Mouse (Mus musculus) kidney, embryonic 16.5 days (tissue): ENCODE results near the gene Tiam2. TPM values are rescaled to one million over a fixed set of nuclear protein-coding genes. Genes with fewer than 3 reads are reported as not detected.
A peak's percentile ranks its signal among the peaks of the same experiment; 100 is the strongest.

Experiments used
- ATAC-seq: fragments of 200-750 bp; cut with Nextera tagmentation; 2 replicates; pipeline ENCODE4 v1.8.0; 2017; ENCODE audit warnings: moderate TSS enrichment; ENCODE audit not compliant: low FRiP score, low TSS enrichment
- H3K27ac ChIP-seq: fragments of 300-500 bp; sonication (generic); 2 replicates; pipeline ENCODE4 v1.5.1; 2014; ENCODE audit warnings: low read length
- H3K27me3 ChIP-seq: fragments of 300-500 bp; sonication (generic); 2 replicates; pipeline ENCODE4 v1.6.1; 2014; ENCODE audit warnings: low read length, control low read depth, mixed read lengths; ENCODE audit not compliant: insufficient read depth
- H3K36me3 ChIP-seq: fragments of 300-500 bp; sonication (generic); 2 replicates; pipeline ENCODE4 v1.6.1; 2014; ENCODE audit warnings: low read length, control low read depth, mixed read lengths; ENCODE audit not compliant: insufficient read depth
- H3K4me1 ChIP-seq: fragments of 300-500 bp; sonication (generic); 2 replicates; pipeline ENCODE4 v1.6.1; 2014; ENCODE audit warnings: low read length, control low read depth, mixed read lengths; ENCODE audit not compliant: insufficient read depth
- H3K4me2 ChIP-seq: fragments of 300-500 bp; sonication (generic); replicated peaks from 2 replicates; pipeline ENCODE4 v1.6.1; 2014; ENCODE audit warnings: low read depth, low read length
- H3K4me3 ChIP-seq: fragments of 300-500 bp; sonication (generic); 2 replicates; pipeline ENCODE4 v1.5.1; 2014; ENCODE audit warnings: mild to moderate bottlenecking, low read length
- H3K9ac ChIP-seq: fragments of 300-500 bp; sonication (generic); replicated peaks from 2 replicates; pipeline ENCODE4 v1.6.1; 2014; ENCODE audit warnings: low read length
- H3K9me3 ChIP-seq: fragments of 300-500 bp; sonication (generic); 2 replicates; pipeline ENCODE4 v1.6.1; 2016; ENCODE audit warnings: low read length, control low read depth
- WGBS: fragments of 180-500 bp; shearing (Covaris S2); extraction: QIAGEN DNeasy Blood & Tissue Kit; methylation state at CpG from one replicate; pipeline ENCODE4 v1.1.7; 2014; 5-methylcytosine and 5-hydroxymethylcytosine counted together
- polyA plus RNA-seq: library from polyadenylated mRNA; unstranded; fragments of >200 nt; fragmentation: Nextera tagmentation; extraction: Ambion mirVana; gene quantifications from 2 replicates; pipeline ENCODE4 v1.2.1, GENCODE M21; 2015

Gene Tiam2
- polyA plus RNA-seq, 1 experiment from 2014 or later, result 5.0 TPM

DNA sequence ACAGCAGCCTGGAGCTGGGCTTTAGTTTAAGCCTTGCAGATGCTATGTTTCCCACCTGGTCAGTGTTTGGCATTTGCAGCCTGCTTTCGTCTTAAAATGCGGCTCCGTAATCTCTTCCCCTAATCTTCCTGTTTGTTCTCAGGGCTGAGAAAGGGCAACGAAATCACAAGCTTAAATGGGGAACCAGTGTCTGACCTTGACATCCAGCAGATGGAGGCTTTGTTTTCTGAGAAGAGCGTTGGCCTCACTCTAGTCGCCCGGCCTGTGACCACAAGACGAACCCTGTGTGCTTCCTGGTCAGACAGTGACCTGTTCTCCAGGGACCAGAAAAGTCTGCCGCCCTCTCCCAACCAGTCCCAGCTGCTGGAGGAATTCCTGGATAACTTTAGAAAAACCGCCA is 127.6 kb downstream of the Tiam2 start:
- H3K4me1 ChIP-seq, result peaks cover 5% of the 10 kb centered on the region; the same call in 1 of the 2 replicates
- no peak for ATAC-seq
- no peak overlapping the region for H3K4me2 ChIP-seq
- 38% methylated on average over 10 of the region's 10 CpGs for WGBS
- H3K27me3 ChIP-seq, result no peaks in the 10 kb centered on the region
- H3K36me3 ChIP-seq, result no peaks in the 10 kb centered on the region
- H3K9ac ChIP-seq, result no peak overlapping the region; the same call in 1 of the 2 replicates
- H3K4me3 ChIP-seq, result no peak overlapping the region
- no peaks in the 10 kb centered on the region for H3K9me3 ChIP-seq
- no peak overlapping the region for H3K27ac ChIP-seq

DNA sequence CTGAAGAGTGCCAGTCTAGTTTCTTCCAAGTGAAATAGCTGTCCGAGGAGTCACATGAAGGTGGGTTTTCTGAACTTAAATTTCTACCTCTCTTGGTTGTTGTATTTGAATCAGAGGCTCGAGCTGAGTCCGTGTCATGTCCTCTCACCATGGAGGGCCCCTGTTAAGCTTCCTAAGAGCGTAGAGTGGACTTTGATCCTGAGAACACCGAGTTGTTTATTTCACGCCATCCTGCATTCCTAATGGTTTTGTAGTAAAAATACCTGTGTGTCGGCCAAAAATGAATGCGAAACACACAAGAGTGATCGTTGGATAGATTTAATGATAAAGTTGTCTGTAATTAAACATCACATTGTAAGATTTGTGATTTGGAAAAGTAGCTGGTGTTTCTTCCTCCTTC is 128.5 kb downstream of the Tiam2 start:
- 78% methylated on average over 9 of the region's 9 CpGs for whole genome bisulfite sequencing
- Histone ChIP-seq H3K4me2 (no peak overlapping the region), H3K4me1 (peaks cover 5% of the 10 kb centered on the region; the same call in 1 of the 2 replicates), H3K9ac (no peak overlapping the region), H3K4me3 (no peak overlapping the region), H3K36me3 (no peaks in the 10 kb centered on the region), H3K27ac (no peak overlapping the region), H3K9me3 (no peaks in the 10 kb centered on the region), H3K27me3 (no peaks in the 10 kb centered on the region)
- ATAC-seq, result no peak

DNA sequence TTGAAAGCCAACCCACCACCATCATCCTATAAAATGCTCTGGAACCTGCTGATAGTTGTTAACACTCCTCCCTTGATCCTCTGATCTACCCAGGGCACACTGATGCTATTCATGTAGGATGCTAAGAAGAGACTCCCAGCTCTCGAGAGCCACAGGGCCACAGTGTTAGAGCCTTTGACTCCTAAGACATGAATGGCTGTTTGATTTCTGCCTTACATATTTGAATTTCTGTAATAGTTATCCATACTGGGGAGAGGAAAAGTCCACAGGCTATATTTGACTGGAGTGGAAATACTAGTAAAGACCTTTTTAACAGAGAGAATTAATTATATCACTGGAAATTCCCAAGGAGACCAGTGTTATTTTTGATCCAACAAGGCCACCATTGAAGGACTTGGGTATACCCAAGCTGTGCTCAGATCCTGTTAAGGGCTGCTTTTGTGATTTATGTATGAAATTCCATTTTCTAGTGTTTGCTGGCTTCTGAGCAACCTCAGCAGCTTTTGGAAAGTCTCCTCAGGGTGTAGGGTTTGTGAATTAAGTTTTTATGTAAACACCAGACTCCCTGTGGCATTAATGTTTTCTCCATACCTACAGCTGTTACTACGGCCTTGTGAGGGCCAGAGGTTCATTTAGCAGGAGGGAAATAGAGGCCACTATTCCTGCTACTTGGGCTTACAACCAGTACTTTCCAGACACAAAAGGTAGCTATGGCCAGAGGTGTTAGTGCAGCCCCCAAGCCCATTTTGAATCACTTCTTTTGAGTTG is 131.7 kb downstream of the Tiam2 start:
- 63% methylated on average over 2 of the region's 2 CpGs for WGBS
- Histone ChIP-seq H3K9me3 (no peaks in the 10 kb centered on the region), H3K27ac (no peak overlapping the region), H3K36me3 (no peaks in the 10 kb centered on the region), H3K4me3 (no peak overlapping the region), H3K9ac (no peak overlapping the region), H3K4me2 (no peak overlapping the region), H3K4me1 (peaks cover 5% of the 10 kb centered on the region; the same call in 1 of the 2 replicates), H3K27me3 (no peaks in the 10 kb centered on the region)
- ATAC-seq, result no peak

DNA sequence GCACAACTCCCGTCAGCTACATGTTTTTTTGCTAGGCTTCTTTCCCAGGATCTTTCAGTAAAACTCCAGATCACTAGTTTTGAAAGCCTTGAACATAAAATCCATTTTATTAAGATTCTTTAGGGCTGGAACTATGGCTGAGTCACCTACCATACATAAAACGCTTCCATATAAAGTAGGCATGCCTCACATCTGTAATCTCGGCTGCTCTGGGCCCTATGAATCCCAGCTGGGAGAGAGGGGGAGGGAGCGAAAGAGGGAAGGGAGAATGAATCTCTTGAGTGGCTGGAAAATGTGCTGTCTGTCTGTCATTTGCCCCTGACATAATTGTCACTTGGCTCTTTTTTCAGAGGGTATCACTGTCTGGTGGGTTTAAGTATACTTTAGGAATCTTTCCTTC is 139.5 kb downstream of the Tiam2 start:
- no peak overlapping the region for H3K27ac ChIP-seq
- no peak overlapping the region for H3K9ac ChIP-seq
- no peaks in the 10 kb centered on the region for H3K4me1 ChIP-seq
- H3K27me3 ChIP-seq, result no peaks in the 10 kb centered on the region
- no peak overlapping the region for H3K4me2 ChIP-seq
- WGBS, result 72% methylated on average over 4 of the region's 4 CpGs
- ATAC-seq, result no peak
- no peak overlapping the region for H3K4me3 ChIP-seq
- no peaks in the 10 kb centered on the region for H3K36me3 ChIP-seq
- H3K9me3 ChIP-seq, result no peaks in the 10 kb centered on the region

DNA sequence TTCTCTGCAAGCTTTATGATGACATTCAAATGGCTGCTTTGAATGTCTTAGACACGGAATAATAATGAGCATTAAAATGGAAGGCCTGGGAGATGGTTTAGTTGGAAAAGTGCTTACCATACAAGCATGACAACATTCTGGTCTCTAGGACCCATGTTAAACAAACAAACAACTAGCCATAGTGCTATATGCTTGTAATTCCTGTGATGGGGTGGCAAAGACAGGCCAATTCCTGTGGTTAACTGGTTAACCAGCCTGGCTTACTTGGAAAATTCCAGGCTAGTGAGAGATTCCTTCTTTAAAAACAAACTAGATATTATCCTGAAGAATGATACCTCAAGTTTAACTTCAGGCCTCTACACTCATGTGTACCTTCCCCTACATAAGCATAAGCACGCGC is 140.3 kb downstream of the Tiam2 start:
- Histone ChIP-seq H3K27ac (no peak overlapping the region), H3K36me3 (no peaks in the 10 kb centered on the region), H3K9ac (no peak overlapping the region), H3K4me1 (no peaks in the 10 kb centered on the region), H3K27me3 (no peaks in the 10 kb centered on the region), H3K4me2 (no peak overlapping the region), H3K9me3 (no peaks in the 10 kb centered on the region), H3K4me3 (no peak overlapping the region)
- WGBS, result 95% methylated on average over 3 of the region's 3 CpGs
- ATAC-seq, result no peak

DNA sequence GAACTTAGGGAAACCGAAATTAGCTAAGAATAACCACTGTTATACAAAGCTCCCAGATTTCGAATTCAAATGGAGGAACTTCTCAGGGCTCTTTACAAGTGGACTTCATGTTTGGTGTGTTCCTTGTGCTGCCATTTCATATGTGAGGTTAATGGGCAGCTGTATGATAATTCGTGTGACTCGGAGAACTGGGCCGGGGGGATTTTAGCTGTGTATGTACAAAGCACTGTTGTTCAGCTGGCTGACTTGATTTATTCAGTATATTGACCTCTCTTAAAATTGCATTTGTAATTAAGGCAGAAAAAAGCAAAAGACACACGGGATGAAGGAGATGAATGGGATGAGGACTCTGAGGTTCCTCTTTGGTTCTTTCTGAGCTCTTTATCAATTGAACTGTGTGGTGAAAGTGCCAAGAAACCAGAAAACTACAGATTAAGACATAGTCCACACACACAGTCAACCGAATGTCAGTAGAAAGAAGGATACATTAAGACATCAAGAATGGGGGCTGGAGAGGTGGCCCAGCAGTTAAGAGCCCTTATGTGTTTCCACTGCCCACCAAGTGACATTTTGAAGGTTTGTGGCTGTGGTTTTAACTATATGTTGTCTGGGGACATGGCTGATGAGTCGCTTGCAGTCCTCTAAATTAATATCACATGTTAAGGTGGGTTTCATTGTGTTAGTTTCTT is 141.4 kb downstream of the Tiam2 start:
- no peaks in the 10 kb centered on the region for H3K4me1 ChIP-seq
- no peak overlapping the region for H3K4me2 ChIP-seq
- no peak for ATAC-seq
- no peaks in the 10 kb centered on the region for H3K27me3 ChIP-seq
- H3K4me3 ChIP-seq, result no peak overlapping the region
- no peak overlapping the region for H3K9ac ChIP-seq
- H3K27ac ChIP-seq, result no peak overlapping the region
- no peaks in the 10 kb centered on the region for H3K36me3 ChIP-seq
- no peaks in the 10 kb centered on the region for H3K9me3 ChIP-seq
- WGBS, result 77% methylated on average over 8 of the region's 8 CpGs

DNA sequence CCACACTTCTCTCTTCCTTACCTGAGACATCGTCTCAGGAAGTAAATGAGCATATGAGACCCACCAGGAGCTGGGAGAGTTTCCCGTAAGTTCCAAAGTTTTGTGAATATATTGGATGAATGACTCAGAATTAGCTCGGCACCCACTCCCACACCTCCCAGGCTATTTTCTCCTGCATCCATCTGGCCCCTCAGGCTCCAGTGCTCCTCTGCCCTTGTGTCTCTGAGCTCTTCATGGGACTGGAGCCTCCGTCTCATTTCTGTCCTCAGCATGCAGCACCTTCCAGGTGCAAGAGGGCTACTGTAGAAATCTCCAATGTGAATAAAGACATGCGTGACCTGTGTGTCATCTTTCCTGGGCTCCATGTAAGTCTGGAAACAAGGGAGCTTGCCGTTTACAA is 145.6 kb downstream of the Tiam2 start:
- Histone ChIP-seq H3K4me1 (no peaks in the 10 kb centered on the region), H3K9ac (no peak overlapping the region), H3K36me3 (no peaks in the 10 kb centered on the region), H3K9me3 (no peaks in the 10 kb centered on the region), H3K27ac (no peak overlapping the region), H3K27me3 (no peaks in the 10 kb centered on the region), H3K4me2 (no peak overlapping the region), H3K4me3 (no peak overlapping the region)
- no peak for ATAC-seq
- WGBS, result 80% methylated on average over 6 of the region's 6 CpGs

DNA sequence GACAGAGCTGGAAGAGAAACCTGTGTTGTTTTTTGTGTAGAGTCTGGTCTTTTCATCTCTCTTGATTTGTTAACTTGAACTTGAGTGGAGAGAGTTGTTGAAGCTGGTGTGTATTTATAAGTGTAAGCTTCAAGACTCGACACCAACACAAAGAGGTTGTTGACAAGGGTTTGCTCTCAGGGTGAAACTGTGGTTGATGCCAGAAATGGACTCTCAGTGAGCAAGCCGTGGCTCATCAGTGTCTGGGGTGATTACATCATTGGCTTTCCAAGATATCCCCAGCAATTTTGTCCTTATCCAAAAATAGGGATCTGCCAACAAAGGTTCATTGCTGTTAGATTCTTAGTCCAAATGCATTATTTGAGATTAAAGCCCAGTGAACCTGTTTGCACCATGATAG is 150.2 kb downstream of the Tiam2 start:
- Histone ChIP-seq H3K4me3 (no peak overlapping the region), H3K9me3 (no peaks in the 10 kb centered on the region), H3K27me3 (no peaks in the 10 kb centered on the region), H3K9ac (no peak overlapping the region), H3K4me2 (no peak overlapping the region), H3K4me1 (no peaks in the 10 kb centered on the region), H3K36me3 (no peaks in the 10 kb centered on the region), H3K27ac (no peak overlapping the region)
- no peak for ATAC-seq
- WGBS, result 86% methylated on average over 2 of the region's 2 CpGs

DNA sequence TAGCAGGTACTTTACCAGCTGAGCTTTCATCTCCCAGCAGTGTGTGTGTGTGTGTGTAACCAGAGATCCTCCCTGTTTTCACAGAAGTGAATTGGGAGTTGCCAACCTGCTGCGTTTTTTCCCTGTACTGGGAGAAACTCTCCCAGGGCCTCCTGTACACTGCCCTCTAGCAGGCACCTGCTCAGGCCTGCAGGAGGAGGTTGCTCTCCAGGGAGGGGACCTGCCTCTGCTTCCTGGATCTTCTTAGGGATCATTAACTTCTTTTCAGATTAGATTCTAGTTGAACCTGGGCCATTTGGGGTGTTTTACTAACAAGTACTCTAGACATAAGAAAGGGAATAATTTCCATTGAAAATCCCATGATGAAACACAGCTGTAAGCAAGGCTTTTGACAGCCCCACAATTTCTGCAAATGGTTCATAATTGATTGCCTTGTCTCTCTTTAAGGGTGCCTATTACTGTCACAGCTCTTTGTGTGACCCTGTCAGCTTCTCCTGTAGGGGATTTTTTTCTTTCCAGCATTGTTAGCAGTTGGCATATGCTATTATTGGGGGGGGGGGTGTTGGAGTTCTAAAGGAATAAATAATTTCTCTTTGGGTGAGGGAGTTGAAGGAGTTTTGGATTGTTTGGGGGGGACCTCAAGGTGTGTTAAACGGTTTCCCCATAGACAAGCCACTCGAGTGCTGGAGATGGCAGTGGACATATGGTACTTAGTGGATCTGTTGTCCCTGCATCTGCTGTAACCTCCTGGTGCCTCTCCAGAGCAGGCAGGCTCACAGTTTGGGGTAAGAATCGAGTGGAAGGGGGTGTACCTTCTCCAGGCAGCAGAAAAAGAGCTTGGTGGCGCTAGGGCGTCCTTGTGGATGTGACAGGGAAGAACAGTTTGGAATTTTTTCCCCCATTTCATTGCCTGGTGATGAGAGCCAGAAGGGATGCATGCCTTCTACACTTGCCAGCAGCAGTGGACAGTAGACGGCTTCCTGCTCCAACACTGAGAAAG is 155.5 kb downstream of the Tiam2 start:
- ATAC-seq, result 0 out of 2 replicates have a peak, but pooled peaks have one; percentile 59
- no peak overlapping the region for H3K27ac ChIP-seq

More for the DNA sequence above, 155.5 kb downstream of the Tiam2 start:
- H3K4me2 ChIP-seq, result no peak overlapping the region
- 63% methylated on average over 7 of the region's 7 CpGs for WGBS
- no peaks in the 10 kb centered on the region for H3K27me3 ChIP-seq
- no peak overlapping the region for H3K4me3 ChIP-seq
- H3K4me1 ChIP-seq, result no peaks in the 10 kb centered on the region
- no peak overlapping the region for H3K9ac ChIP-seq
- H3K36me3 ChIP-seq, result no peaks in the 10 kb centered on the region
- no peaks in the 10 kb centered on the region for H3K9me3 ChIP-seq
